Mouse (Mus musculus) heart, embryonic 12.5 days (tissue): ENCODE data around the gene H2afx. TPM values are rescaled to one million over a fixed set of nuclear protein-coding genes. Genes with fewer than 3 reads are reported as not detected.
"Not testable (repeated sequence)": the region's sequence is repeated elsewhere in the genome, so short reads cannot be mapped to it uniquely, and the experiment has no call there.

Source experiments
- ATAC-seq: fragments of 200-750 bp; cut with Nextera tagmentation; 2 replicates; pipeline ENCODE4 v1.8.0; 2017; ENCODE audit warnings: moderate TSS enrichment, moderate library complexity; ENCODE audit not compliant: insufficient number of reproducible peaks, low FRiP score
- H3K27ac ChIP-seq: fragments of 300-500 bp; sonication (generic); 2 replicates; pipeline ENCODE4 v1.5.1; 2016; ENCODE audit warnings: mild to moderate bottlenecking, moderate library complexity; ENCODE audit not compliant: poor library complexity, severe bottlenecking
- H3K27me3 ChIP-seq: fragments of 300-500 bp; sonication (generic); replicated peaks from 2 replicates; pipeline ENCODE4 v1.6.1; 2016; ENCODE audit warnings: mild to moderate bottlenecking, moderate library complexity
- H3K36me3 ChIP-seq: fragments of 300-500 bp; sonication (generic); 2 replicates; pipeline ENCODE4 v1.6.1; 2016; ENCODE audit warnings: mild to moderate bottlenecking, moderate library complexity
- H3K4me1 ChIP-seq: fragments of 300-500 bp; sonication (generic); replicated peaks from 2 replicates; pipeline ENCODE4 v1.6.1; 2016; ENCODE audit warnings: mild to moderate bottlenecking
- H3K4me2 ChIP-seq: fragments of 300-500 bp; sonication (generic); 2 replicates; pipeline ENCODE4 v1.6.1; 2016; ENCODE audit warnings: mild to moderate bottlenecking, moderate library complexity
- H3K4me3 ChIP-seq: fragments of 300-500 bp; sonication (generic); 2 replicates; pipeline ENCODE4 v1.5.1; 2016; ENCODE audit warnings: mild to moderate bottlenecking
- H3K9ac ChIP-seq: fragments of 300-500 bp; sonication (generic); 2 replicates; pipeline ENCODE4 v1.6.1; 2016; ENCODE audit warnings: mild to moderate bottlenecking, moderate library complexity
- H3K9me3 ChIP-seq: fragments of 300-500 bp; sonication (generic); replicated peaks from 2 replicates; pipeline ENCODE4 v1.6.1; 2016; ENCODE audit warnings: mild to moderate bottlenecking, moderate library complexity
- WGBS: fragments of 180-500 bp; shearing (Covaris S2); methylation state at CpG from one replicate; pipeline ENCODE4 v1.1.7; 2016; 5-methylcytosine and 5-hydroxymethylcytosine counted together
- polyA plus RNA-seq: library from polyadenylated mRNA; unstranded; fragments of >200 nt; fragmentation: Nextera tagmentation; extraction: Ambion mirVana; gene quantifications from 2 replicates; pipeline ENCODE4 v1.2.1, GENCODE M21; 2016

Gene H2afx
- polyA plus RNA-seq: 221 and 231 TPM in 2 replicates

- no peaks in the 10 kb centered on the region for H3K27me3 ChIP-seq
- H3K9me3 ChIP-seq: no peaks in the 10 kb centered on the region
- H3K9ac ChIP-seq: peak within 1 kb of the TSS; percentile 98
- H3K27ac ChIP-seq: peak within 1 kb of the TSS; percentile 99
- ATAC-seq: peak; percentile 93
- peak within 1 kb of the TSS; percentile 95 for H3K4me3 ChIP-seq
- H3K4me2 ChIP-seq: peak within 1 kb of the TSS; percentile 69
- under 1% methylated on average over 91 of the region's 91 CpGs for WGBS
- peaks cover 70% of the 10 kb centered on the region for H3K36me3 ChIP-seq
- peaks cover 17% of the 10 kb centered on the region for H3K4me1 ChIP-seq
Measured at GRCm38 (mm10) chr9:44334396-44335330, at the start of gene H2afx. Gene H2afx, plus strand, starts transcription at chr9:44334694.

GRCm38 (mm10) chr9:44286256-44286850, 48.1 kb upstream of the H2afx start:
- Histone ChIP-seq H3K4me1 (peaks cover 24% of the 10 kb centered on the region), H3K4me2 (peak overlapping the region; percentile 87), H3K36me3 (peaks cover 12% of the 10 kb centered on the region), H3K27ac (no peak overlapping the region), H3K4me3 (peak overlapping the region; percentile 58), H3K9me3 (no peaks in the 10 kb centered on the region), H3K9ac (0 out of 2 replicates have a peak overlapping the region, but pooled peaks have one; percentile 22), H3K27me3 (peaks cover 27% of the 10 kb centered on the region)
- ATAC-seq: no peak
- 16% methylated on average over 6 of the region's 6 CpGs for WGBS

- peak; percentile 23 for ATAC-seq
- Histone ChIP-seq H3K4me1 (peaks cover 24% of the 10 kb centered on the region), H3K27ac (no peak overlapping the region), H3K4me3 (peak overlapping the region; percentile 58), H3K9ac (peak overlapping the region; percentile 74), H3K4me2 (peak overlapping the region; percentile 87), H3K36me3 (peaks cover 18% of the 10 kb centered on the region), H3K27me3 (peaks cover 27% of the 10 kb centered on the region), H3K9me3 (no peaks in the 10 kb centered on the region)
- 14% methylated on average over 11 of the region's 11 CpGs for WGBS
Measured at GRCm38 (mm10) chr9:44287003-44287400, 47.5 kb upstream of the H2afx start.

- 0 out of 2 replicates have a peak overlapping the region, but pooled peaks have one; percentile 49 for H3K27ac ChIP-seq
- peaks cover 23% of the 10 kb centered on the region for H3K36me3 ChIP-seq
- ATAC-seq: peak; percentile 64
Measured at GRCm38 (mm10) chr9:44287401-44288075, 47.0 kb upstream of the H2afx start.

GRCm38 (mm10) chr9:44288076-44288958, 46.2 kb upstream of the H2afx start, which contains the start of gene Abcg4:
Gene Abcg4, minus strand, starts transcription at chr9:44288615.
- Histone ChIP-seq H3K36me3 (peaks cover 30% of the 10 kb centered on the region), H3K27ac (peak within 1 kb of the TSS; percentile 56), H3K4me1 (peaks cover 20% of the 10 kb centered on the region), H3K27me3 (peaks cover 27% of the 10 kb centered on the region), H3K4me2 (peak within 1 kb of the TSS; percentile 87), H3K9me3 (no peaks in the 10 kb centered on the region), H3K9ac (peak within 1 kb of the TSS; percentile 74), H3K4me3 (peak within 1 kb of the TSS; percentile 58)
- ATAC-seq: peak; percentile 87
- 1% methylated on average over 38 of the region's 38 CpGs for WGBS

More at GRCm38 (mm10) chr9:44287401-44288075, 47.0 kb upstream of the H2afx start:
- peak overlapping the region; percentile 58 for H3K4me3 ChIP-seq
- H3K27me3 ChIP-seq: peaks cover 27% of the 10 kb centered on the region
- under 1% methylated on average over 47 of the region's 47 CpGs for WGBS
- peaks cover 24% of the 10 kb centered on the region for H3K4me1 ChIP-seq
- peak overlapping the region; percentile 87 for H3K4me2 ChIP-seq
- H3K9ac ChIP-seq: peak overlapping the region; percentile 74
- no peaks in the 10 kb centered on the region for H3K9me3 ChIP-seq

- Histone ChIP-seq H3K36me3 (peaks cover 36% of the 10 kb centered on the region), H3K4me3 (peak overlapping the region; percentile 58), H3K27me3 (peaks cover 27% of the 10 kb centered on the region), H3K9ac (peak overlapping the region; percentile 74; the same call in 1 of the 2 replicates), H3K27ac (peak overlapping the region; percentile 56), H3K9me3 (no peaks in the 10 kb centered on the region), H3K4me1 (peaks cover 18% of the 10 kb centered on the region), H3K4me2 (peak overlapping the region; percentile 87)
- ATAC-seq: peak; percentile 26; the same call in 1 of the 2 replicates
- 6% methylated on average over 11 of the region's 11 CpGs for WGBS
Measured at GRCm38 (mm10) chr9:44288959-44289291, 45.6 kb upstream of the H2afx start.

- H3K27me3 ChIP-seq: peaks cover 9% of the 10 kb centered on the region
Measured at GRCm38 (mm10) chr9:44292490-44292889, 42.0 kb upstream of the H2afx start.

GRCm38 (mm10) chr9:44300001-44300400, 34.5 kb upstream of the H2afx start:
- H3K9me3 ChIP-seq, H3K4me3 ChIP-seq, H3K27me3 ChIP-seq, ATAC-seq, H3K9ac ChIP-seq, H3K4me2 ChIP-seq, H3K27ac ChIP-seq: not testable (repeated sequence)
- peaks cover 74% of the 10 kb centered on the region for H3K36me3 ChIP-seq
- peaks cover 14% of the 10 kb centered on the region for H3K4me1 ChIP-seq
- 97% methylated on average over 3 of the region's 3 CpGs for WGBS

More at GRCm38 (mm10) chr9:44292490-44292889, 42.0 kb upstream of the H2afx start:
- H3K9me3 ChIP-seq: no peaks in the 10 kb centered on the region
- H3K27ac ChIP-seq: no peak overlapping the region
- no peak overlapping the region for H3K4me2 ChIP-seq
- no peak overlapping the region for H3K4me3 ChIP-seq
- peaks cover 12% of the 10 kb centered on the region for H3K4me1 ChIP-seq
- no peak overlapping the region for H3K9ac ChIP-seq
- no peak for ATAC-seq
- 77% methylated on average over 3 of the region's 3 CpGs for WGBS
- H3K36me3 ChIP-seq: peaks cover 69% of the 10 kb centered on the region

GRCm38 (mm10) chr9:44305466-44306079, 28.9 kb upstream of the H2afx start, which contains the start of gene Hinfp:
Gene Hinfp, minus strand, starts transcription at chr9:44305671.
- Histone ChIP-seq H3K27me3 (no peaks in the 10 kb centered on the region), H3K4me1 (peaks cover 16% of the 10 kb centered on the region), H3K27ac (peak within 1 kb of the TSS; percentile 89), H3K36me3 (peaks cover 22% of the 10 kb centered on the region), H3K4me2 (peak within 1 kb of the TSS; percentile 87), H3K9ac (peak within 1 kb of the TSS; percentile 99), H3K4me3 (peak within 1 kb of the TSS; percentile 97), H3K9me3 (no peaks in the 10 kb centered on the region)
- peak; percentile 100 for ATAC-seq
- under 1% methylated on average over 54 of the region's 54 CpGs for WGBS

GRCm38 (mm10) chr9:44306532-44306931, 28.0 kb upstream of the H2afx start:
- H3K4me1 ChIP-seq: peaks cover 25% of the 10 kb centered on the region
- H3K27me3 ChIP-seq: no peaks in the 10 kb centered on the region
- WGBS: 85% methylated on average over 6 of the region's 6 CpGs
- no peak for ATAC-seq
- H3K36me3 ChIP-seq: peaks cover 13% of the 10 kb centered on the region
- H3K9me3 ChIP-seq: no peaks in the 10 kb centered on the region
- H3K4me3 ChIP-seq: no peak overlapping the region
- no peak overlapping the region for H3K4me2 ChIP-seq
- no peak overlapping the region for H3K9ac ChIP-seq
- H3K27ac ChIP-seq: no peak overlapping the region
